Comparison of ENCODE assay signal across 8 mouse cellular contexts in the genomic region with DNA sequence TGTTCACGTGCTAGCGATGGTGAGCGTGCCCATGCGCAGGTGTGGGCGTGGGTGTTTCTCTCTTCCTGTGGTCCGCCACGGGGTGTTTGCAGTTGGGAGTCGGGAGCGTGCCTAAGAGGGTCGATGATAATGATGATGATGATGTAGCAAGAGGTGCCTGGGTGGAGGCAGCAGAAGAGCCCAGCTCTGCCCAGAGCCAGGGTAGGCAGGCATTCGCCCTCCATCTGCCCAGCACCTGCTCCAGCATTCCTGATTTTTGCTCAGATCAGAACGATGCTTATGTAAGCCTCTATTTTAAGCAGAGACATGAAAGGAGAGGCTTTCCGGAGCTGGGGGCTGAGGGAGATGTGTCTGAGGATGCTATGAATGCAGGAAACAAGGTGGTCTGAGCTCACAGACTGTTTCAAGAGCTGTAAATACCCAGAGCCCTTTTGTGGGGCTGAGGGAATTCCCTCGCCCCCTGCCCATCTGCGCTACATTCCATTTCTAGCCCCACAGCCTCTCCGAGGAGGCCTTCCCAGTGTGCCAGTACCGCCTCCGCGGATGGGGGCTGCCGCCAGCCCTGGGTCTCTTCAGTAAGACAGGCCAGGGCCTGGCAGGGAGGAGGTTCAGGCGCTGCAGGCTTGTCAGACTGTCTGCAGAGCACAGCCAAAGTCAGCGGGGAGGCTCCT. TPM values are rescaled to one million over a fixed set of nuclear protein-coding genes. Genes with fewer than 3 reads are reported as not detected.
DNase-seq lines count a peak whose midpoint lies in the region; ATAC-seq and TF ChIP-seq lines count a peak whose summit lies in the region.

No protein-coding gene starts in this region.

- ATAC-seq in hindbrain, embryonic 12.5 days (ENCODE audit: low FRiP score), result peak; percentile 57

- 0 out of 2 replicates have a peak, but pooled peaks cover 2% of the 10 kb centered on the region for H3K36me3 ChIP-seq in heart, embryonic 10.5 days
- no peaks in the 10 kb centered on the region for H3K36me3 ChIP-seq in hindbrain, embryonic 12.5 days
- no peaks in the 10 kb centered on the region for H3K36me3 ChIP-seq in limb, embryonic 10.5 days
- H3K36me3 ChIP-seq in small intestine, adult 2 months (ENCODE audit: control insufficient read depth, insufficient read depth, low read length), result peaks cover 57% of the 10 kb centered on the region

- no peaks in the 10 kb centered on the region for H3K9me3 ChIP-seq in heart, embryonic 10.5 days
- H3K9me3 ChIP-seq in hindbrain, embryonic 12.5 days (replicated peaks), result no peaks in the 10 kb centered on the region
- no peaks in the 10 kb centered on the region for H3K9me3 ChIP-seq in limb, embryonic 10.5 days (replicated peaks)

- intact Hi-C loops in heart, postnatal 10 days (cut with DNase I), result loop anchor here (5.0 kb wide), 2 partner anchors 47 to 112 kb away; no protein-coding TSS in a partner anchor

- H3K27ac ChIP-seq in heart, embryonic 10.5 days, result peak overlapping the region; percentile 69
- peak overlapping the region; percentile 89 for H3K27ac ChIP-seq in hindbrain, embryonic 12.5 days
- H3K27ac ChIP-seq in limb, embryonic 10.5 days, result peak overlapping the region; percentile 63
- H3K27ac ChIP-seq in small intestine, adult 2 months (ENCODE audit: insufficient read depth, low read depth, low read length), result peak overlapping the region; percentile 37

- no peak for DNase-seq in heart, embryonic 10.5 days (ENCODE audit: low spot score)
- no peak for DNase-seq in heart, postnatal 10 days
- peak; percentile 65 to 71 for DNase-seq in cerebellum, postnatal 14 days
- no peak for DNase-seq in limb, embryonic 10.5 days (ENCODE audit: low spot score)
- DNase-seq in adipocyte (ENCODE audit: low spot score), result no peak
- no peak for DNase-seq in kidney, adult 8-10 months

- H3K27me3 ChIP-seq in heart, embryonic 10.5 days (ENCODE audit: insufficient read depth, poor library complexity, severe bottlenecking), result peaks cover 39% of the 10 kb centered on the region; the same call in 1 of the 2 replicates
- no peaks in the 10 kb centered on the region for H3K27me3 ChIP-seq in hindbrain, embryonic 12.5 days
- peaks cover 38% of the 10 kb centered on the region for H3K27me3 ChIP-seq in limb, embryonic 10.5 days (ENCODE audit: low read depth, poor library complexity, severe bottlenecking)
- no peaks in the 10 kb centered on the region for H3K27me3 ChIP-seq in small intestine, adult 2 months (ENCODE audit: control insufficient read depth, insufficient read depth, low read length)

- peak overlapping the region; percentile 36; the same call in 1 of the 2 replicates for H3K9ac ChIP-seq in hindbrain, embryonic 12.5 days

- H3K4me1 ChIP-seq in heart, embryonic 10.5 days, result peaks cover 67% of the 10 kb centered on the region
- peaks cover 53% of the 10 kb centered on the region for H3K4me1 ChIP-seq in hindbrain, embryonic 12.5 days
- H3K4me1 ChIP-seq in limb, embryonic 10.5 days, result peaks cover 72% of the 10 kb centered on the region
- H3K4me1 ChIP-seq in small intestine, adult 2 months (ENCODE audit: control insufficient read depth, insufficient read depth, insufficient read length, low read length), result no peaks in the 10 kb centered on the region

- H3K4me2 ChIP-seq in hindbrain, embryonic 12.5 days (replicated peaks), result peak overlapping the region; percentile 41

- TF ChIP-seq CTCF in small intestine, adult 2 months (IDR thresholded peaks at IDR 0.05; ENCODE audit: extremely low read depth, insufficient read length, insufficient replicate concordance, low read depth, low read length), result no peak

- WGBS in heart, embryonic 10.5 days, result 20% methylated on average over 22 of the region's 22 CpGs
- 27% methylated on average over 21 of the region's 22 CpGs for WGBS in hindbrain, embryonic 12.5 days
- WGBS in limb, embryonic 10.5 days, result 34% methylated on average over 22 of the region's 22 CpGs
- 78% methylated on average over 22 of the region's 22 CpGs for WGBS in small intestine, adult 2 months

- TF ChIP-seq POLR2A in small intestine, adult 2 months (IDR thresholded peaks at IDR 0.05; ENCODE audit: low read depth, low read length), result no peak

- H3K4me3 ChIP-seq in heart, embryonic 10.5 days, result peak overlapping the region; percentile 43
- H3K4me3 ChIP-seq in hindbrain, embryonic 12.5 days, result 0 out of 2 replicates have a peak overlapping the region, but pooled peaks have one; percentile 2
- peak overlapping the region; percentile 37 for H3K4me3 ChIP-seq in limb, embryonic 10.5 days
- no peak overlapping the region for H3K4me3 ChIP-seq in small intestine, adult 2 months (ENCODE audit: low read depth, low read length)

RNA-seq across cellular contexts. Expression of a gene that starts 47.7 kb away (rescaled TPM):
- polyA plus RNA-seq in heart, embryonic 10.5 days (2016; fragmentation: Nextera tagmentation; extraction: Ambion mirVana), result 2.8 and 4.7 TPM in 2 replicates
- total RNA-seq in heart, postnatal 10 days (2021), result 1 to 10 TPM; 4.9 to 5.4 TPM
- 6.0 and 6.6 TPM in 2 replicates for polyA plus RNA-seq in hindbrain, embryonic 12.5 days (2016; fragmentation: Nextera tagmentation; extraction: Ambion mirVana)
- polyA plus RNA-seq in limb, embryonic 10.5 days (2016; fragmentation: Nextera tagmentation; extraction: Ambion mirVana), result 3.6 and 3.9 TPM in 2 replicates
- polyA plus RNA-seq in small intestine, adult 2 months (2012; rRNA removed), result 195 and 289 TPM in 2 replicates

Comparison
In these comparisons a context has a peak if more than half of its experiments do, and no peak if none do; other contexts are left out.
1. DNase-seq: peak in cerebellum, postnatal 14 days (2 of 2); none in heart, embryonic 10.5 days (single experiment), heart, postnatal 10 days (0 of 2), limb, embryonic 10.5 days (single experiment), adipocyte (single experiment) and kidney, adult 8-10 months (0 of 2).
2. H3K27ac ChIP-seq: peak in every context shown above with its lines; median percentile 89 in hindbrain, embryonic 12.5 days; 69 in heart, embryonic 10.5 days; 63 in limb, embryonic 10.5 days; 37 in small intestine, adult 2 months.
3. RNA of a gene that starts 47.7 kb away (polyA plus RNA-seq): 195 to 289 TPM in small intestine, adult 2 months; 6.0 to 6.6 TPM in hindbrain, embryonic 12.5 days, 2.8 to 4.7 TPM in heart, embryonic 10.5 days and 3.6 to 3.9 TPM in limb, embryonic 10.5 days; every median in the first group is over 10 times any median in the second.